Mouse (Mus musculus) CH12.LX (cell line): ENCODE results near the gene Ube2v1. TPM values are rescaled to one million over a fixed set of nuclear protein-coding genes. Genes with fewer than 3 reads are reported as not detected.

ENCODE experiments used
- DNase-seq: peaks from one replicate; pipeline ENCODE4 v3.0.0-alpha.2; 2013; ENCODE audit errors: extremely low read depth
- H3K27ac ChIP-seq: 2 replicates; pipeline ENCODE4 v1.5.1; 2012; ENCODE audit warnings: low read depth, mild to moderate bottlenecking, control low read depth, moderate library complexity; ENCODE audit not compliant: insufficient read depth
- H3K27me3 ChIP-seq: replicated peaks from 2 replicates; pipeline ENCODE3; 2012; ENCODE audit warnings: inconsistent platforms
- H3K36me3 ChIP-seq, 2 experiments: replicated peaks in 1 of 2; 2 replicates each; pipeline versions ENCODE3 to v1.6.1; 2012; ENCODE audit warnings: inconsistent platforms in 1 of 2, low read length in 1 of 2, mild to moderate bottlenecking in 1 of 2, mixed read lengths in 1 of 2, moderate library complexity in 1 of 2; ENCODE audit not compliant: control insufficient read depth in 1 of 2, insufficient read depth in 1 of 2
- H3K4me1 ChIP-seq, 2 experiments: 2 replicates each; pipeline ENCODE4 v1.6.1; 2012; ENCODE audit warnings: inconsistent platforms in 1 of 2, moderate library complexity in 1 of 2; ENCODE audit not compliant: insufficient read depth in 2 of 2, control insufficient read depth in 1 of 2
- H3K4me2 ChIP-seq: 2 replicates; pipeline ENCODE4 v1.6.1; 2012; ENCODE audit warnings: low read depth, mild to moderate bottlenecking, control low read depth; ENCODE audit not compliant: poor library complexity, insufficient read depth, severe bottlenecking
- H3K4me3 ChIP-seq, 3 experiments: fragments of 150-350 bp in 1 of 3; sonication (generic) in 1 of 3; replicated peaks in 1 of 3; 2 replicates each; pipeline versions ENCODE3 to v1.5.1; 2011 to 2012; ENCODE audit warnings: low read depth in 2 of 3, low read length in 2 of 3, mild to moderate bottlenecking in 2 of 3, moderate library complexity in 2 of 3, control low read depth in 1 of 3, improper control_type of control experiment in 1 of 3, inconsistent platforms in 1 of 3, mixed read lengths in 1 of 3; ENCODE audit not compliant: poor library complexity in 1 of 3
- H3K79me2 ChIP-seq: replicated peaks from 2 replicates; pipeline ENCODE4 v1.6.1; 2012; ENCODE audit warnings: mild to moderate bottlenecking, moderate library complexity; ENCODE audit not compliant: control insufficient read depth, poor library complexity, insufficient read depth, severe bottlenecking; ENCODE audit errors: extremely low read depth
- H3K9ac ChIP-seq: 2 replicates; pipeline ENCODE4 v1.6.1; 2012; ENCODE audit warnings: low read depth, mild to moderate bottlenecking, control low read depth, moderate library complexity; ENCODE audit not compliant: insufficient read depth
- H3K9me3 ChIP-seq: replicated peaks from 2 replicates; pipeline ENCODE3; 2012; ENCODE audit warnings: low read length, inconsistent platforms, mixed read lengths
- BHLHE40 ChIP-seq: IDR thresholded peaks from 2 replicates; pipeline ENCODE4 v1.6.1; 2011; ENCODE audit warnings: mild to moderate bottlenecking, low read depth, low read length, improper control_type of control experiment
- CHD1 ChIP-seq: IDR thresholded peaks from 2 replicates; pipeline ENCODE4 v1.6.1; 2012; ENCODE audit warnings: low read depth, low read length, improper control_type of control experiment, inconsistent platforms
- CHD2 ChIP-seq: IDR thresholded peaks from 2 replicates; pipeline ENCODE4 v1.6.1; 2011; ENCODE audit warnings: low read length, improper control_type of control experiment
- CTCF ChIP-seq, 2 experiments: IDR thresholded peaks in 1 of 2; conservative IDR thresholded peaks in 1 of 2; 2 replicates each; pipeline ENCODE4 v1.5.1; 2011 to 2012; ENCODE audit warnings: low read depth in 2 of 2, low read length in 2 of 2, improper control_type of control experiment in 1 of 2, inconsistent platforms in 1 of 2, mild to moderate bottlenecking in 1 of 2, moderate library complexity in 1 of 2
- ELF1 ChIP-seq: IDR thresholded peaks from 2 replicates; pipeline ENCODE4 v1.6.1; 2014; ENCODE audit warnings: low read depth, mild to moderate bottlenecking, inconsistent platforms, low read length, improper control_type of control experiment
- GABPA ChIP-seq: IDR thresholded peaks from 2 replicates; pipeline ENCODE4 v1.6.1; 2012; ENCODE audit warnings: low read depth, low read length, improper control_type of control experiment, inconsistent platforms; ENCODE audit not compliant: insufficient replicate concordance
- HCFC1 ChIP-seq: IDR thresholded peaks from 2 replicates; pipeline ENCODE4 v1.6.1; 2012; ENCODE audit warnings: low read depth, mild to moderate bottlenecking, inconsistent platforms, low read length, improper control_type of control experiment
- IRF4 ChIP-seq: IDR thresholded peaks from 2 replicates; pipeline ENCODE4 v1.6.1; 2014; ENCODE audit warnings: low read depth, mild to moderate bottlenecking, inconsistent platforms, low read length, improper control_type of control experiment
- JUN ChIP-seq: IDR thresholded peaks from 2 replicates; pipeline ENCODE4 v1.6.1; 2011; ENCODE audit warnings: low read depth, mild to moderate bottlenecking, low read length, improper control_type of control experiment, moderate library complexity; ENCODE audit not compliant: insufficient read depth
- KAT2A ChIP-seq: IDR thresholded peaks from 2 replicates; pipeline ENCODE4 v1.6.1; 2012; ENCODE audit warnings: low read length, improper control_type of control experiment, inconsistent platforms; ENCODE audit not compliant: insufficient replicate concordance
- MAFK ChIP-seq: IDR thresholded peaks from 2 replicates; pipeline ENCODE4 v1.6.1; 2011; ENCODE audit warnings: low read length, improper control_type of control experiment; ENCODE audit not compliant: insufficient replicate concordance
- MAX ChIP-seq: IDR thresholded peaks from 2 replicates; pipeline ENCODE4 v1.6.1; 2011; ENCODE audit warnings: low read length, improper control_type of control experiment
- MAZ ChIP-seq: IDR thresholded peaks from 2 replicates; pipeline ENCODE4 v1.6.1; 2012; ENCODE audit warnings: low read depth, mild to moderate bottlenecking, inconsistent platforms, low read length, improper control_type of control experiment, moderate library complexity
- MYC ChIP-seq: IDR thresholded peaks from 2 replicates; pipeline ENCODE4 v1.6.1; 2011; ENCODE audit warnings: low read depth, mild to moderate bottlenecking, improper control_type of control experiment, low read length
- NELFE ChIP-seq: IDR thresholded peaks from 2 replicates; pipeline ENCODE4 v1.6.1; 2011; ENCODE audit warnings: low read depth, low read length, improper control_type of control experiment
- NRF1 ChIP-seq: IDR thresholded peaks from 2 replicates; pipeline ENCODE4 v1.6.1; 2014; ENCODE audit warnings: low read depth, mild to moderate bottlenecking, inconsistent platforms, low read length, improper control_type of control experiment, moderate library complexity
- POLR2A ChIP-seq: IDR thresholded peaks from 2 replicates; pipeline ENCODE4 v1.6.1; 2011; ENCODE audit warnings: low read depth, mild to moderate bottlenecking, improper control_type of control experiment, low read length
- POLR2AphosphoS2 ChIP-seq: IDR thresholded peaks from 2 replicates; pipeline ENCODE4 v1.6.1; 2011; ENCODE audit warnings: low read depth, low read length, improper control_type of control experiment
- RAD21 ChIP-seq: IDR thresholded peaks from 2 replicates; pipeline ENCODE4 v1.6.1; 2011; ENCODE audit warnings: low read depth, mild to moderate bottlenecking, low read length, improper control_type of control experiment, moderate library complexity
- SIN3A ChIP-seq: IDR thresholded peaks from 2 replicates; pipeline ENCODE4 v1.6.1; 2012; ENCODE audit warnings: low read length, improper control_type of control experiment, inconsistent platforms
- SMC3 ChIP-seq: IDR thresholded peaks from 2 replicates; pipeline ENCODE4 v1.6.1; 2011; ENCODE audit warnings: low read depth, low read length, improper control_type of control experiment
- TCF12 ChIP-seq: IDR thresholded peaks from 2 replicates; pipeline ENCODE4 v1.6.1; 2014; ENCODE audit warnings: low read depth, mild to moderate bottlenecking, inconsistent platforms, low read length, improper control_type of control experiment
- UBTF ChIP-seq: IDR thresholded peaks from 2 replicates; pipeline ENCODE4 v1.6.1; 2012; ENCODE audit warnings: low read depth, mild to moderate bottlenecking, inconsistent platforms, low read length, improper control_type of control experiment, moderate library complexity
- USF1 ChIP-seq: IDR thresholded peaks from 2 replicates; pipeline ENCODE4 v1.6.1; 2014; ENCODE audit warnings: low read depth, mild to moderate bottlenecking, inconsistent platforms, low read length, improper control_type of control experiment
- USF2 ChIP-seq: conservative IDR thresholded peaks from 2 replicates; pipeline ENCODE4 v1.6.1; 2011; ENCODE audit warnings: low read depth, low read length, improper control_type of control experiment
- ZKSCAN1 ChIP-seq: IDR thresholded peaks from 2 replicates; pipeline ENCODE4 v1.6.1; 2012; ENCODE audit warnings: low read depth, inconsistent platforms, low read length, improper control_type of control experiment, borderline replicate concordance
- ZNF384 ChIP-seq: IDR thresholded peaks from 2 replicates; pipeline ENCODE4 v1.6.1; 2012; ENCODE audit warnings: low read depth, low read length, improper control_type of control experiment, inconsistent platforms
- dilution Hi-C: fragments of 300-500 bp; cut with MboI; formaldehyde crosslinking; loops from 2 replicates; pipeline ENCODE4 v1.14.3; 2020; ENCODE audit warnings: low sequenced_read_pairs; ENCODE audit not compliant: extremely low pct_unique_long_range_greater_than_20kb, extremely low pct_ligation_motif_present
- in situ Hi-C: fragments of 300-500 bp; cut with MboI; formaldehyde crosslinking; loops from 3 replicates; pipeline ENCODE4 v1.14.3; 2019; ENCODE audit warnings: low sequenced_read_pairs, low pct_ligation_motif_present, low pct_unique_long_range_greater_than_20kb, mixed read lengths
- polyA plus RNA-seq: library from polyadenylated mRNA; unstranded; fragments of >175 nt; gene quantifications from 2 replicates; pipeline ENCODE4 v1.2.1, GENCODE M21; 2012; ENCODE audit warnings: low read depth; ENCODE audit not compliant: insufficient read length
- total RNA-seq, 2 experiments: library from RNA; depleted of rRNA; stranded (reverse); fragments of 300-350 nt in 1 of 2; fragments of >200 nt in 1 of 2; gene quantifications; 2 replicates each; pipeline ENCODE4 v1.2.3; 2012 to 2014

Ube2v1 gene
- total and polyA plus RNA-seq, 3 experiments = 92.8 to 184 (median 126) TPM

GRCm38 (mm10) chr2:167627019-167627418, 4.9 kb downstream of the Ube2v1 start:
- no peaks in the 10 kb centered on the region for H3K27me3 ChIP-seq
- no peaks in the 10 kb centered on the region for H3K9me3 ChIP-seq
- no peak for DNase-seq
- in situ Hi-C loops (no loop called here), dilution Hi-C loops (no loop called here)
- H3K4me3 ChIP-seq = no peak overlapping the region
- TF ChIP-seq USF2 (no peak), TCF12 (no peak), BHLHE40 (no peak), ZNF384 (no peak), POLR2A (no peak), MAX (no peak), MAFK (no peak), CTCF (conservative IDR thresholded peaks at IDR 0.05 in 1 of 2, IDR thresholded peaks at IDR 0.05 in 1 of 2; ENCODE audit: low read depth in 2 of 2, low read length in 2 of 2) (no peak), KAT2A (no peak), HCFC1 (no peak), UBTF (no peak), JUN (no peak), NELFE (no peak), RAD21 (no peak), POLR2AphosphoS2 (no peak), ELF1 (no peak), CHD2 (no peak), MYC (no peak)
- H3K4me1 ChIP-seq = peaks cover 40 to 67% of the 10 kb centered on the region in 2 experiments
- no peak overlapping the region for H3K4me2 ChIP-seq
- no peak overlapping the region for H3K27ac ChIP-seq
- H3K9ac ChIP-seq = no peak overlapping the region
- H3K36me3 ChIP-seq = peaks cover 29 to 65% of the 10 kb centered on the region in 2 experiments
- peaks cover 90% of the 10 kb centered on the region for H3K79me2 ChIP-seq

GRCm38 (mm10) chr2:167625670-167626069, 6.2 kb downstream of the Ube2v1 start:
- no peaks in the 10 kb centered on the region for H3K9me3 ChIP-seq
- peaks cover 54 to 79% of the 10 kb centered on the region in 2 experiments for H3K4me1 ChIP-seq
- dilution Hi-C loops = no loop called here
- H3K27me3 ChIP-seq = no peaks in the 10 kb centered on the region
- DNase-seq = no peak
- in situ Hi-C loops = no loop called here
- peaks cover 95% of the 10 kb centered on the region for H3K79me2 ChIP-seq
- TF ChIP-seq ZKSCAN1 = no peak
- TF ChIP-seq SIN3A = no peak
- no peak for TF ChIP-seq SMC3
- TF ChIP-seq POLR2A = no peak
- TF ChIP-seq RAD21 = no peak
- no peak for TF ChIP-seq GABPA
- no peak for TF ChIP-seq MAZ
- no peak for TF ChIP-seq NRF1
- no peak for TF ChIP-seq CTCF (conservative IDR thresholded peaks at IDR 0.05 in 1 of 2, IDR thresholded peaks at IDR 0.05 in 1 of 2; ENCODE audit: low read depth in 2 of 2, low read length in 2 of 2)
- TF ChIP-seq USF1 = no peak
- TF ChIP-seq JUN = no peak
- no peak for TF ChIP-seq CHD1
- no peak for TF ChIP-seq IRF4
- TF ChIP-seq NELFE = no peak
- TF ChIP-seq TCF12 = no peak
- no peak for TF ChIP-seq KAT2A
- no peak for TF ChIP-seq UBTF
- H3K36me3 ChIP-seq = peaks cover 40 to 78% of the 10 kb centered on the region in 2 experiments
- H3K4me3 ChIP-seq = no peak overlapping the region
- H3K4me2 ChIP-seq = no peak overlapping the region
- H3K9ac ChIP-seq = no peak overlapping the region
- no peak overlapping the region for H3K27ac ChIP-seq
